Mouse (Mus musculus): ENCODE measurements around the gene Fubp1. TPM values are rescaled to one million over a fixed set of nuclear protein-coding genes. Genes with fewer than 3 reads are reported as not detected.

The Fubp1 gene
- total and polyA plus RNA-seq, 3 experiments: 214 to 333 (median 224) TPM

- Histone ChIP-seq H3K9me3 (replicated peaks; ENCODE audit: low read length) (no peaks in the 10 kb centered on the region), H3K9ac (ENCODE audit: insufficient read depth, low read depth) (no peak overlapping the region), H3K4me2 (ENCODE audit: insufficient read depth, low read depth, poor library complexity, severe bottlenecking) (no peak overlapping the region), H3K4me1 (ENCODE audit: control insufficient read depth in 1 of 2, insufficient read depth in 2 of 2) (no peaks in the 10 kb centered on the region), H3K79me2 (replicated peaks; ENCODE audit: control insufficient read depth, extremely low read depth, insufficient read depth, poor library complexity, severe bottlenecking) (no peaks in the 10 kb centered on the region), H3K4me3 (replicated peaks in 1 of 3; ENCODE audit: low read depth in 2 of 3, low read length in 2 of 3, poor library complexity in 1 of 3) (no peak overlapping the region), H3K27me3 (replicated peaks) (no peaks in the 10 kb centered on the region), H3K36me3 (replicated peaks in 1 of 2; ENCODE audit: control insufficient read depth in 1 of 2, insufficient read depth in 1 of 2, low read length in 1 of 2) (peaks cover 30 to 56% of the 10 kb centered on the region in 2 experiments), H3K27ac (ENCODE audit: insufficient read depth, low read depth) (no peak overlapping the region)
- DNase-seq (ENCODE audit: extremely low read depth): no peak
- dilution Hi-C loops (cut with MboI; ENCODE audit: extremely low pct_ligation_motif_present, extremely low pct_unique_long_range_greater_than_20kb, low sequenced_read_pairs): no loop called here
- TF ChIP-seq ETS1 (conservative IDR thresholded peaks at IDR 0.05; ENCODE audit: low read depth, low read length) (no peak), MEF2A (IDR thresholded peaks at IDR 0.05; ENCODE audit: borderline replicate concordance, low read depth, low read length) (no peak), SMC3 (IDR thresholded peaks at IDR 0.05; ENCODE audit: low read depth, low read length) (no peak), EP300 (IDR thresholded peaks at IDR 0.05; ENCODE audit: low read length) (no peak), CTCF (conservative IDR thresholded peaks at IDR 0.05 in 1 of 2, IDR thresholded peaks at IDR 0.05 in 1 of 2; ENCODE audit: low read depth in 2 of 2, low read length in 2 of 2) (no peak), MAX (IDR thresholded peaks at IDR 0.05; ENCODE audit: low read length) (no peak), USF2 (conservative IDR thresholded peaks at IDR 0.05; ENCODE audit: low read depth, low read length) (no peak), RCOR1 (conservative IDR thresholded peaks at IDR 0.05; ENCODE audit: low read depth, low read length) (no peak), USF1 (IDR thresholded peaks at IDR 0.05; ENCODE audit: low read depth, low read length) (no peak), CHD1 (IDR thresholded peaks at IDR 0.05; ENCODE audit: low read depth, low read length) (no peak), HCFC1 (IDR thresholded peaks at IDR 0.05; ENCODE audit: low read depth, low read length) (no peak), PAX5 (IDR thresholded peaks at IDR 0.05; ENCODE audit: low read length) (no peak), NRF1 (IDR thresholded peaks at IDR 0.05; ENCODE audit: low read depth, low read length) (no peak), NELFE (IDR thresholded peaks at IDR 0.05; ENCODE audit: low read depth, low read length) (no peak), MXI1 (IDR thresholded peaks at IDR 0.05; ENCODE audit: low read depth, low read length) (no peak), RAD21 (IDR thresholded peaks at IDR 0.05; ENCODE audit: low read depth, low read length) (no peak), ZC3H11A (IDR thresholded peaks at IDR 0.05; ENCODE audit: low read depth, low read length) (no peak)
- in situ Hi-C loops (cut with MboI; ENCODE audit: low pct_ligation_motif_present, low pct_unique_long_range_greater_than_20kb, low sequenced_read_pairs): loop anchor here (25.0 kb wide), 1 partner anchor 464 kb away; no protein-coding TSS in a partner anchor
These were observed 62.9 kb downstream of the Fubp1 start for GRCm38 (mm10) chr3:152272974-152273685.

GRCm38 (mm10) chr3:152275008-152275407 lies 64.8 kb downstream of the Fubp1 start:
- in situ Hi-C loops (cut with MboI; ENCODE audit: low pct_ligation_motif_present, low pct_unique_long_range_greater_than_20kb, low sequenced_read_pairs) (no loop called here), dilution Hi-C loops (cut with MboI; ENCODE audit: extremely low pct_ligation_motif_present, extremely low pct_unique_long_range_greater_than_20kb, low sequenced_read_pairs) (no loop called here)
- peaks cover 30 to 69% of the 10 kb centered on the region in 2 experiments for H3K36me3 ChIP-seq (replicated peaks in 1 of 2; ENCODE audit: control insufficient read depth in 1 of 2, insufficient read depth in 1 of 2, low read length in 1 of 2)
- no peaks in the 10 kb centered on the region for H3K79me2 ChIP-seq (replicated peaks; ENCODE audit: control insufficient read depth, extremely low read depth, insufficient read depth, poor library complexity, severe bottlenecking)
- no peak for DNase-seq (ENCODE audit: extremely low read depth)
- no peaks in the 10 kb centered on the region for H3K27me3 ChIP-seq (replicated peaks)
- no peaks in the 10 kb centered on the region for H3K9me3 ChIP-seq (replicated peaks; ENCODE audit: low read length)
- no peak overlapping the region for H3K4me3 ChIP-seq (replicated peaks in 1 of 3; ENCODE audit: low read depth in 2 of 3, low read length in 2 of 3, poor library complexity in 1 of 3)
- no peak overlapping the region for H3K4me2 ChIP-seq (ENCODE audit: insufficient read depth, low read depth, poor library complexity, severe bottlenecking)
- TF ChIP-seq HCFC1 (IDR thresholded peaks at IDR 0.05; ENCODE audit: low read depth, low read length) (no peak), NRF1 (IDR thresholded peaks at IDR 0.05; ENCODE audit: low read depth, low read length) (no peak), JUND (conservative IDR thresholded peaks at IDR 0.05; ENCODE audit: low read depth, low read length) (no peak), MXI1 (IDR thresholded peaks at IDR 0.05; ENCODE audit: low read depth, low read length) (no peak), MAX (IDR thresholded peaks at IDR 0.05; ENCODE audit: low read length) (no peak), ZC3H11A (IDR thresholded peaks at IDR 0.05; ENCODE audit: low read depth, low read length) (no peak), RCOR1 (conservative IDR thresholded peaks at IDR 0.05; ENCODE audit: low read depth, low read length) (no peak), USF1 (IDR thresholded peaks at IDR 0.05; ENCODE audit: low read depth, low read length) (no peak), ELF1 (IDR thresholded peaks at IDR 0.05; ENCODE audit: low read depth, low read length) (no peak), RAD21 (IDR thresholded peaks at IDR 0.05; ENCODE audit: low read depth, low read length) (no peak), EP300 (IDR thresholded peaks at IDR 0.05; ENCODE audit: low read length) (no peak), MEF2A (IDR thresholded peaks at IDR 0.05; ENCODE audit: borderline replicate concordance, low read depth, low read length) (no peak), KAT2A (IDR thresholded peaks at IDR 0.05; ENCODE audit: insufficient replicate concordance, low read length) (no peak), USF2 (conservative IDR thresholded peaks at IDR 0.05; ENCODE audit: low read depth, low read length) (no peak), E2F4 (IDR thresholded peaks at IDR 0.05; ENCODE audit: insufficient replicate concordance, low read depth, low read length) (no peak), NELFE (IDR thresholded peaks at IDR 0.05; ENCODE audit: low read depth, low read length) (no peak), CHD2 (IDR thresholded peaks at IDR 0.05; ENCODE audit: low read length) (no peak), PAX5 (IDR thresholded peaks at IDR 0.05; ENCODE audit: low read length) (no peak), CTCF (conservative IDR thresholded peaks at IDR 0.05 in 1 of 2, IDR thresholded peaks at IDR 0.05 in 1 of 2; ENCODE audit: low read depth in 2 of 2, low read length in 2 of 2) (no peak), UBTF (IDR thresholded peaks at IDR 0.05; ENCODE audit: low read depth, low read length) (no peak)
- H3K9ac ChIP-seq (ENCODE audit: insufficient read depth, low read depth): no peak overlapping the region
- H3K4me1 ChIP-seq (ENCODE audit: control insufficient read depth in 1 of 2, insufficient read depth in 2 of 2): no peaks in the 10 kb centered on the region
- H3K27ac ChIP-seq (ENCODE audit: insufficient read depth, low read depth): no peak overlapping the region

Measured in CH12.LX (cell line).